Mouse (Mus musculus): ENCODE measurements around the gene Barhl1. TPM values are rescaled to one million over a fixed set of nuclear protein-coding genes. Genes with fewer than 3 reads are reported as not detected.
A peak's percentile ranks its signal among the peaks of the same experiment; 100 is the strongest.

Barhl1 gene
- total and polyA plus RNA-seq, 3 experiments = 0.24 TPM; not detected in 2

DNA sequence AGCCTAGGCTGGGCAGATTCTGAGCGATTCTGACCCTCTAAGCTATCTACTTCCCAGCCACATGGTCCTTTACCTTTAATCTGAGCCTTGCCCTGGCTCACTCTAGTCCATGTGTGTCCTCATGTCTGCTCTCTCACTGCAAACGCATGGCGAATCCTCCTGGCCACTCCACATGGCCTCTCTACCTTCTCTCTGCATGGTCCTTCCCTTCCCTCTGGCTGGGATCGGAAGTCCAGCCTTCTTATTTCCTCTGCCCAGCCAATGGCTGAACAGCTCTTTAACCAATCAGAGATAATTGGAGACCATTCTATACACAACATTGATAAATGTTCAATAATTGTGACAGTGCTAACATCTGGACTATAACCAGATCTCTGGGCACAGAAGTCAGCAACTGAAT, 40.4 kb upstream of the Barhl1 start:
- TF ChIP-seq MYC (IDR thresholded peaks at IDR 0.05; ENCODE audit: low read depth, low read length) (0 out of 2 replicates have a peak, but pooled peaks have one; percentile 21), TBP (conservative IDR thresholded peaks at IDR 0.05; ENCODE audit: low read depth, low read length) (0 out of 2 replicates have a peak, but pooled peaks have one; percentile 26), MAFK (IDR thresholded peaks at IDR 0.05; ENCODE audit: insufficient replicate concordance, low read length) (no peak)
- H3K4me2 ChIP-seq (ENCODE audit: insufficient read depth, low read depth, poor library complexity, severe bottlenecking) = no peak overlapping the region
- in situ Hi-C loops (cut with MboI; ENCODE audit: low pct_ligation_motif_present, low pct_unique_long_range_greater_than_20kb, low sequenced_read_pairs) = no loop called here
- no peaks in the 10 kb centered on the region for H3K36me3 ChIP-seq (replicated peaks in 1 of 2; ENCODE audit: control insufficient read depth in 1 of 2, insufficient read depth in 1 of 2, low read length in 1 of 2)
- no peaks in the 10 kb centered on the region for H3K4me1 ChIP-seq (ENCODE audit: control insufficient read depth in 1 of 2, insufficient read depth in 2 of 2)
- H3K27me3 ChIP-seq (replicated peaks) = peaks cover 45% of the 10 kb centered on the region
- no peak overlapping the region for H3K27ac ChIP-seq (ENCODE audit: insufficient read depth, low read depth)
- dilution Hi-C loops (cut with MboI; ENCODE audit: extremely low pct_ligation_motif_present, extremely low pct_unique_long_range_greater_than_20kb, low sequenced_read_pairs) = no loop called here
- peak overlapping the region in 1 of 3 experiments; percentile 18 for H3K4me3 ChIP-seq (replicated peaks in 1 of 3; ENCODE audit: low read depth in 2 of 3, low read length in 2 of 3, poor library complexity in 1 of 3)
- no peaks in the 10 kb centered on the region for H3K79me2 ChIP-seq (replicated peaks; ENCODE audit: control insufficient read depth, extremely low read depth, insufficient read depth, poor library complexity, severe bottlenecking)
- no peak overlapping the region for H3K9ac ChIP-seq (ENCODE audit: insufficient read depth, low read depth)
- H3K9me3 ChIP-seq (replicated peaks; ENCODE audit: low read length) = no peaks in the 10 kb centered on the region
- DNase-seq (ENCODE audit: extremely low read depth) = no peak

DNA sequence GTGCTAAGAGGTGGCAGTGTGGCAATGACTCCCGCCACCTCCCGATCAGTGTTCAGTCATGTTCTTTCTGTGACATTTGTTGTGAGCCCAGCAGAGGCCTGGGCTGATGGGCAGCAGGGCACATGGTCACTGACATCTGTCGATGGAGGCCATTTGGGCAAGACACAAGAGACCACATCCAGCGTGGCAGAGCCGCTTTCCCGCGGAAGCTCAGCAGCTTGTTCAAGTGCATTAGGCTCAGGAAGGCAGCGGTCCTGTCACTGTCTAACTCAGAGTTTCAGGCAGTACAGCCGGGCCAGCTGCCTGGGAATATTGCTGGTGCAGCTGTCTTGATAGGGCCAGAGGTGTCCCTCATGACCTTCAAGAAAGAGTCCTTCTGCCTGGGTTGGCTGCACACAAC, 38.1 kb upstream of the Barhl1 start:
- H3K79me2 ChIP-seq (replicated peaks; ENCODE audit: control insufficient read depth, extremely low read depth, insufficient read depth, poor library complexity, severe bottlenecking) = no peaks in the 10 kb centered on the region
- H3K36me3 ChIP-seq (replicated peaks in 1 of 2; ENCODE audit: control insufficient read depth in 1 of 2, insufficient read depth in 1 of 2, low read length in 1 of 2) = no peaks in the 10 kb centered on the region
- DNase-seq (ENCODE audit: extremely low read depth) = no peak
- no peak for TF ChIP-seq MYC (IDR thresholded peaks at IDR 0.05; ENCODE audit: low read depth, low read length)
- no peak for TF ChIP-seq CHD1 (IDR thresholded peaks at IDR 0.05; ENCODE audit: low read depth, low read length)
- no peak for TF ChIP-seq JUND (conservative IDR thresholded peaks at IDR 0.05; ENCODE audit: low read depth, low read length)
- TF ChIP-seq NELFE (IDR thresholded peaks at IDR 0.05; ENCODE audit: low read depth, low read length) = no peak
- no peak overlapping the region for H3K27ac ChIP-seq (ENCODE audit: insufficient read depth, low read depth)
- in situ Hi-C loops (cut with MboI; ENCODE audit: low pct_ligation_motif_present, low pct_unique_long_range_greater_than_20kb, low sequenced_read_pairs) = no loop called here
- dilution Hi-C loops (cut with MboI; ENCODE audit: extremely low pct_ligation_motif_present, extremely low pct_unique_long_range_greater_than_20kb, low sequenced_read_pairs) = no loop called here
- no peaks in the 10 kb centered on the region for H3K4me1 ChIP-seq (ENCODE audit: control insufficient read depth in 1 of 2, insufficient read depth in 2 of 2)
- no peak overlapping the region for H3K4me3 ChIP-seq (replicated peaks in 1 of 3; ENCODE audit: low read depth in 2 of 3, low read length in 2 of 3, poor library complexity in 1 of 3)
- peaks cover 45% of the 10 kb centered on the region for H3K27me3 ChIP-seq (replicated peaks)
- H3K9ac ChIP-seq (ENCODE audit: insufficient read depth, low read depth) = no peak overlapping the region
- H3K4me2 ChIP-seq (ENCODE audit: insufficient read depth, low read depth, poor library complexity, severe bottlenecking) = no peak overlapping the region
- H3K9me3 ChIP-seq (replicated peaks; ENCODE audit: low read length) = no peaks in the 10 kb centered on the region

DNA sequence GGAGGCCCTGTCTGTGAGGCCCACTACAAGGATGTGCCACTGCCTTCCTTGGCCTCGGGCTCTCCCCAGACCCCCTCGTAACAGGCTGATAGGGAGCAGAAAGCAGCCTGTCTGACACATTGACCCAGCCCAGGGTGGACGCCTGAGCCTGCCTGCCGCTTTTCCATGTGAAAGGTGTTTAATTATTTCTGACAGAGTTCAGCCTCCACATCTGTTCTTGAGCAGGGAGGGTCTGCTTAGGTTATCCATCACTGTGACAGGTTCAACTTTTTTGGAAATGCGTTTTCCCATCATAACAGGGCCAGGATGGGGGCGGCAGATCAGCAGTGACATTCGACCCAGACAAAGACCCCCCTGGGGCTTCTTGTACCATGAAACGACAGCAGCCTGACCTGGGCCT, 36.5 kb upstream of the Barhl1 start:
- Histone ChIP-seq H3K27ac (ENCODE audit: insufficient read depth, low read depth) (no peak overlapping the region), H3K4me1 (ENCODE audit: control insufficient read depth in 1 of 2, insufficient read depth in 2 of 2) (no peaks in the 10 kb centered on the region), H3K27me3 (replicated peaks) (peaks cover 45% of the 10 kb centered on the region), H3K79me2 (replicated peaks; ENCODE audit: control insufficient read depth, extremely low read depth, insufficient read depth, poor library complexity, severe bottlenecking) (no peaks in the 10 kb centered on the region), H3K4me3 (replicated peaks in 1 of 3; ENCODE audit: low read depth in 2 of 3, low read length in 2 of 3, poor library complexity in 1 of 3) (no peak overlapping the region), H3K4me2 (ENCODE audit: insufficient read depth, low read depth, poor library complexity, severe bottlenecking) (no peak overlapping the region), H3K9ac (ENCODE audit: insufficient read depth, low read depth) (no peak overlapping the region), H3K36me3 (replicated peaks in 1 of 2; ENCODE audit: control insufficient read depth in 1 of 2, insufficient read depth in 1 of 2, low read length in 1 of 2) (no peaks in the 10 kb centered on the region), H3K9me3 (replicated peaks; ENCODE audit: low read length) (no peaks in the 10 kb centered on the region)
- no peak for DNase-seq (ENCODE audit: extremely low read depth)
- dilution Hi-C loops (cut with MboI; ENCODE audit: extremely low pct_ligation_motif_present, extremely low pct_unique_long_range_greater_than_20kb, low sequenced_read_pairs) = no loop called here
- TF ChIP-seq POLR2AphosphoS2 (IDR thresholded peaks at IDR 0.05; ENCODE audit: low read depth, low read length) = no peak
- no peak for TF ChIP-seq MXI1 (IDR thresholded peaks at IDR 0.05; ENCODE audit: low read depth, low read length)
- TF ChIP-seq USF2 (conservative IDR thresholded peaks at IDR 0.05; ENCODE audit: low read depth, low read length) = no peak
- no peak for TF ChIP-seq ZNF384 (IDR thresholded peaks at IDR 0.05; ENCODE audit: low read depth, low read length)
- no peak for TF ChIP-seq MAFK (IDR thresholded peaks at IDR 0.05; ENCODE audit: insufficient replicate concordance, low read length)
- TF ChIP-seq TBP (conservative IDR thresholded peaks at IDR 0.05; ENCODE audit: low read depth, low read length) = no peak
- TF ChIP-seq IRF4 (IDR thresholded peaks at IDR 0.05; ENCODE audit: low read depth, low read length) = no peak
- TF ChIP-seq CTCF (conservative IDR thresholded peaks at IDR 0.05 in 1 of 2, IDR thresholded peaks at IDR 0.05 in 1 of 2; ENCODE audit: low read depth in 2 of 2, low read length in 2 of 2) = no peak
- no peak for TF ChIP-seq SMC3 (IDR thresholded peaks at IDR 0.05; ENCODE audit: low read depth, low read length)
- TF ChIP-seq MAX (IDR thresholded peaks at IDR 0.05; ENCODE audit: low read length) = no peak
- TF ChIP-seq CHD1 (IDR thresholded peaks at IDR 0.05; ENCODE audit: low read depth, low read length) = no peak
- no peak for TF ChIP-seq PAX5 (IDR thresholded peaks at IDR 0.05; ENCODE audit: low read length)
- no peak for TF ChIP-seq KAT2A (IDR thresholded peaks at IDR 0.05; ENCODE audit: insufficient replicate concordance, low read length)
- no peak for TF ChIP-seq ZMIZ1 (IDR thresholded peaks at IDR 0.05; ENCODE audit: low read depth, low read length)
- no peak for TF ChIP-seq MAZ (IDR thresholded peaks at IDR 0.05; ENCODE audit: low read depth, low read length)
- no peak for TF ChIP-seq E2F4 (IDR thresholded peaks at IDR 0.05; ENCODE audit: insufficient replicate concordance, low read depth, low read length)
- no peak for TF ChIP-seq RCOR1 (conservative IDR thresholded peaks at IDR 0.05; ENCODE audit: low read depth, low read length)
- no peak for TF ChIP-seq CHD2 (IDR thresholded peaks at IDR 0.05; ENCODE audit: low read length)
- no peak for TF ChIP-seq ZKSCAN1 (IDR thresholded peaks at IDR 0.05; ENCODE audit: borderline replicate concordance, low read depth, low read length)
- in situ Hi-C loops (cut with MboI; ENCODE audit: low pct_ligation_motif_present, low pct_unique_long_range_greater_than_20kb, low sequenced_read_pairs) = no loop called here

Measured in CH12.LX (cell line).